Mouse (Mus musculus) thymus, adult 2 months (tissue): ENCODE measurements around the gene Dcaf15. TPM values are rescaled to one million over a fixed set of nuclear protein-coding genes. Genes with fewer than 3 reads are reported as not detected.

Source experiments
- DNase-seq: peaks from one replicate; pipeline ENCODE4 v3.0.0; 2021
- H3K27ac ChIP-seq: fragments of 200-500 bp; 2 replicates; pipeline ENCODE4 v1.5.1; 2012; ENCODE audit warnings: low read length, control low read depth; ENCODE audit not compliant: control insufficient read depth, insufficient read depth
- H3K27me3 ChIP-seq: fragments of 200-500 bp; 2 replicates; pipeline ENCODE4 v1.6.1; 2012; ENCODE audit warnings: mild to moderate bottlenecking, low read length, moderate library complexity, mixed read lengths; ENCODE audit not compliant: control insufficient read depth, insufficient read depth
- H3K36me3 ChIP-seq: fragments of 200-500 bp; 2 replicates; pipeline ENCODE4 v1.6.1; 2012; ENCODE audit warnings: mild to moderate bottlenecking, low read length, moderate library complexity; ENCODE audit not compliant: control insufficient read depth, insufficient read depth
- H3K4me1 ChIP-seq: fragments of 200-500 bp; replicated peaks from 2 replicates; pipeline ENCODE4 v1.6.1; 2012; ENCODE audit warnings: low read length; ENCODE audit not compliant: control insufficient read depth, insufficient read depth
- H3K4me3 ChIP-seq: fragments of 200-500 bp; 2 replicates; pipeline ENCODE4 v1.5.1; 2012; ENCODE audit warnings: mild to moderate bottlenecking, low read length, control low read depth, moderate library complexity; ENCODE audit not compliant: control insufficient read depth, insufficient read depth
- CTCF ChIP-seq: fragments of 200-500 bp; IDR thresholded peaks from 2 replicates; pipeline ENCODE4 v1.5.1; 2012; ENCODE audit warnings: mild to moderate bottlenecking, control low read depth, low read length, moderate library complexity, borderline replicate concordance; ENCODE audit not compliant: control insufficient read depth, poor library complexity, insufficient read depth; ENCODE audit errors: extremely low read depth
- POLR2A ChIP-seq: fragments of 200-500 bp; IDR thresholded peaks from 2 replicates; pipeline ENCODE4 v1.6.1; 2012; ENCODE audit warnings: mild to moderate bottlenecking, low read length, control low read depth, moderate library complexity; ENCODE audit not compliant: control insufficient read depth, poor library complexity, insufficient read depth; ENCODE audit errors: extremely low read depth
- WGBS: fragments of 180-500 bp; shearing (Covaris S2); methylation state at CpG from one replicate; pipeline ENCODE4 v1.1.7; 2018; 5-methylcytosine and 5-hydroxymethylcytosine counted together
- polyA plus RNA-seq: library from polyadenylated mRNA; depleted of rRNA; stranded (reverse); fragments of >200 nt; gene quantifications from 2 replicates; pipeline ENCODE4 v1.2.3, GENCODE M21; 2012; rRNA removed

The Dcaf15 gene
- polyA plus RNA-seq, 1 experiment, result 190 TPM

DNA sequence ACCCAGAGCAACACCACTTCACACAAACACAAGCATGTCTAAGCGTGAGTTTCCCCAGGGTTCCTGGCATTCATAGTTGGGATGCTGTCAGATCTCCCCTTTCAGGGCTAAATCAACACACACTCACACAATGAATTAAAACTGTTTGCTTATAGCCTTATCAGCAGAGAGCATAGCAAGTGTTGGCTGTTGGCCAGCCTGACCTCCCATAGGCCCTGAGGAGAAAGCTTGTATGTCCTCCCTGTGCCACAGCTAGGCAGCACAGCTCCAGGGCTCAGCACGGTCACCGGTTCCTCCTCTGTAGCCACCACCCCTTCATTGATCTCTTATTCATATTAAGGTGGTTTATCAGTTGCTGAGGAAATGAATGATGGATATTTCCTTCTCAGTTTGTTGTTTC, 51.8 kb downstream of the Dcaf15 start:
- 83% methylated on average over 3 of the region's 3 CpGs for WGBS
- H3K36me3 ChIP-seq, result no peaks in the 10 kb centered on the region
- H3K27ac ChIP-seq, result no peak overlapping the region
- TF ChIP-seq POLR2A, result no peak
- no peak for TF ChIP-seq CTCF
- H3K4me1 ChIP-seq, result peaks cover 8% of the 10 kb centered on the region
- no peak for DNase-seq
- H3K4me3 ChIP-seq, result no peak overlapping the region
- H3K27me3 ChIP-seq, result no peaks in the 10 kb centered on the region

DNA sequence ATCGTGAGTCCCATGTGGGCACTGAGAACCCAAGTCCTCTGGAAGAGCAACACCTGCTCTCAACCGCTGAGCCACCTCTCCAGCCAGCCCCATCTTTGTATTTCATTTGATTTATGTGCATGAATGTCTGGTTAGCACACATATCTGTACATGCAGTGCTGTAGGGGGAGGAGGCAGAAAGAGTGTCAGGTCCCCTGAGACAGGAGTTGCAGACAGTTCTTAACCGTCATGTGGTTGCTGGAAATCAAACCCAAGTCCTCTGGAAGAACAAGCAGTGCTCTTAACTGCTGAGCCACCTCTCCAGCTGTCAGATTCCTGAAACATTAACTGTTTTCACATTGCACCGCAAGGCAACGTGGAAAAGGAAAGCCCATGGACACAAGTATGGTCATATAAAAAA, 56.4 kb downstream of the Dcaf15 start:
- Histone ChIP-seq H3K27ac (no peak overlapping the region), H3K36me3 (no peaks in the 10 kb centered on the region), H3K27me3 (no peaks in the 10 kb centered on the region), H3K4me3 (no peak overlapping the region), H3K4me1 (peaks cover 1% of the 10 kb centered on the region)
- no peak for TF ChIP-seq POLR2A
- WGBS, result 88% methylated on average over 5 of the region's 5 CpGs
- no peak for DNase-seq

Other genes starting within 250 kb of the Dcaf15 start
- 170 and 184 TPM in 2 replicates for gene Adgrl1, start 204.7 kb downstream of the Dcaf15 start, polyA plus RNA-seq
- gene Gm10644, start 149.6 kb downstream of the Dcaf15 start, polyA plus RNA-seq, result 0.75 and 1.1 TPM in 2 replicates
- 170 and 243 TPM in 2 replicates for gene Asf1b, start 149.3 kb downstream of the Dcaf15 start, polyA plus RNA-seq
- gene Prkaca, start 131.8 kb downstream of the Dcaf15 start, polyA plus RNA-seq, result 57.8 and 59.0 TPM in 2 replicates
- gene Samd1, start 107.1 kb downstream of the Dcaf15 start, polyA plus RNA-seq, result 153 and 190 TPM in 2 replicates
- 1.1 and 1.2 TPM in 2 replicates for gene 1700067K01Rik, start 103.3 kb downstream of the Dcaf15 start, polyA plus RNA-seq
- 0.32 and 0.43 TPM in 2 replicates for gene 2210011C24Rik, start 92.6 kb downstream of the Dcaf15 start, polyA plus RNA-seq
- gene Palm3, start 83.3 kb downstream of the Dcaf15 start, polyA plus RNA-seq, result 0.32 and 0.43 TPM in 2 replicates
- 82.6 and 84.0 TPM in 2 replicates for gene Il27ra, start 62.2 kb downstream of the Dcaf15 start, polyA plus RNA-seq
- 7.1 and 9.1 TPM in 2 replicates for gene Rln3, start 59.8 kb downstream of the Dcaf15 start, polyA plus RNA-seq
- 0.36 and 0.45 TPM in 2 replicates for gene Gm10643, start 39.6 kb downstream of the Dcaf15 start, polyA plus RNA-seq
- gene Rfx1, start 37.9 kb downstream of the Dcaf15 start, polyA plus RNA-seq, result 76.1 and 88.8 TPM in 2 replicates
- gene Podnl1, start 21.2 kb upstream of the Dcaf15 start, polyA plus RNA-seq, result 6.6 and 7.7 TPM in 2 replicates
- 49.8 and 54.6 TPM in 2 replicates for gene Cc2d1a, start 43.2 kb upstream of the Dcaf15 start, polyA plus RNA-seq
- gene 4930432K21Rik, start 43.3 kb upstream of the Dcaf15 start, polyA plus RNA-seq, result 1.9 and 2.4 TPM in 2 replicates
- gene Nanos3, start 80.4 kb upstream of the Dcaf15 start, polyA plus RNA-seq, result 5.5 and 8.5 TPM in 2 replicates
- gene Zswim4, start 132.3 kb upstream of the Dcaf15 start, polyA plus RNA-seq, result 53.0 and 59.0 TPM in 2 replicates
- 159 and 193 TPM in 2 replicates for gene D8Ertd738e, start 145.0 kb upstream of the Dcaf15 start, polyA plus RNA-seq
- 89.6 and 107 TPM in 2 replicates for gene Mri1, start 152.6 kb upstream of the Dcaf15 start, polyA plus RNA-seq
- 63.1 and 65.3 TPM in 2 replicates for gene Ccdc130, start 165.6 kb upstream of the Dcaf15 start, polyA plus RNA-seq